Mouse (Mus musculus): Measurements from ENCODE around the gene Ifna13.

Gene Ifna13

GRCm38 (mm10) chr4:88644359-88644758, at the start of gene Ifna13:
TSS of gene Ifna13 (minus strand) at chr4:88644459.
- DNase-seq = no peak

GRCm38 (mm10) chr4:88693392-88693791, 49.1 kb upstream of the Ifna13 start:
- DNase-seq = no peak

GRCm38 (mm10) chr4:88692537-88692936, 48.3 kb upstream of the Ifna13 start:
- no peak for DNase-seq

- no peak for DNase-seq
Observed at GRCm38 (mm10) chr4:88691259-88691658, 47.0 kb upstream of the Ifna13 start, which contains the start of gene Ifnab. TSS of gene Ifnab (minus strand) at chr4:88691359.

- no peak for DNase-seq
Observed at GRCm38 (mm10) chr4:88683812-88684211, 39.6 kb upstream of the Ifna13 start, which contains the start of gene Ifna2. TSS of gene Ifna2 (minus strand) at chr4:88683912.

- no peak for DNase-seq
Observed at GRCm38 (mm10) chr4:88681353-88681752, 37.1 kb upstream of the Ifna13 start.

GRCm38 (mm10) chr4:88680362-88680761, 36.1 kb upstream of the Ifna13 start:
- peak; percentile 33 for DNase-seq

- DNase-seq = no peak
Observed at GRCm38 (mm10) chr4:88676824-88677223, 32.6 kb upstream of the Ifna13 start, which contains the start of gene Ifna16. TSS of gene Ifna16 (minus strand) at chr4:88676924.

GRCm38 (mm10) chr4:88655461-88655860, 11.2 kb upstream of the Ifna13 start:
- no peak for DNase-seq

- DNase-seq = no peak
Observed at GRCm38 (mm10) chr4:88653644-88654043, 9.4 kb upstream of the Ifna13 start.

GRCm38 (mm10) chr4:88642526-88642925, 1.7 kb downstream of the Ifna13 start:
- no peak for DNase-seq

- peak; percentile 98 for DNase-seq
Observed at GRCm38 (mm10) chr4:88641077-88641831, 3.0 kb downstream of the Ifna13 start.

- no peak for DNase-seq
Observed at GRCm38 (mm10) chr4:88640704-88641076, 3.6 kb downstream of the Ifna13 start.

GRCm38 (mm10) chr4:88634311-88634710, 9.9 kb downstream of the Ifna13 start, which contains the start of gene C87499:
TSS of gene C87499 (minus strand) at chr4:88634411.
- DNase-seq = no peak

- DNase-seq = no peak
Observed at GRCm38 (mm10) chr4:88603276-88603675, 41.0 kb downstream of the Ifna13 start, which contains the start of gene Ifna12. TSS of gene Ifna12 (minus strand) at chr4:88603376.
